ENCODE assay signal across 7 mouse cellular contexts in genomic region chr8:83715031-83715690, GRCm38 (mm10). TPM values are rescaled to one million over a fixed set of nuclear protein-coding genes. Genes with fewer than 3 reads are reported as not detected.
A peak's percentile ranks its signal among the peaks of the same experiment; 100 is the strongest.
DNase-seq lines count a peak whose midpoint lies in the region; ATAC-seq and TF ChIP-seq lines count a peak whose summit lies in the region.

TSS of gene Ddx39 (plus strand) at chr8:83715177.

- H3K9me3 ChIP-seq in embryonic facial prominence, embryonic 10.5 days: no peaks in the 10 kb centered on the region
- H3K9me3 ChIP-seq in intestine, postnatal 0 days (ENCODE audit: control insufficient read depth): no peaks in the 10 kb centered on the region
- no peaks in the 10 kb centered on the region for H3K9me3 ChIP-seq in midbrain, embryonic 12.5 days

- TF ChIP-seq POLR2A in small intestine, adult 2 months (IDR thresholded peaks at IDR 0.05; ENCODE audit: low read depth, low read length): peak; percentile 77

- peak; percentile 15 for TF ChIP-seq CTCF in intestine, postnatal 0 days (IDR thresholded peaks at IDR 0.05; ENCODE audit: low read depth)
- TF ChIP-seq CTCF in small intestine, adult 2 months (IDR thresholded peaks at IDR 0.05; ENCODE audit: extremely low read depth, insufficient read length, insufficient replicate concordance, low read depth, low read length): no peak

- under 1% methylated on average over 63 of the region's 63 CpGs for WGBS in embryonic facial prominence, embryonic 10.5 days
- WGBS in intestine, postnatal 0 days: under 1% methylated on average over 63 of the region's 63 CpGs
- under 1% methylated on average over 61 of the region's 63 CpGs for WGBS in midbrain, embryonic 12.5 days
- under 1% methylated on average over 62 of the region's 63 CpGs for WGBS in small intestine, adult 2 months

- peak within 1 kb of the TSS; percentile 98 for H3K27ac ChIP-seq in embryonic facial prominence, embryonic 10.5 days (replicated peaks)
- H3K27ac ChIP-seq in intestine, postnatal 0 days (ENCODE audit: low read depth, low read length): peak within 1 kb of the TSS; percentile 85
- H3K27ac ChIP-seq in midbrain, embryonic 12.5 days (replicated peaks): peak within 1 kb of the TSS; percentile 89
- H3K27ac ChIP-seq in small intestine, adult 2 months (ENCODE audit: insufficient read depth, low read depth, low read length): peak within 1 kb of the TSS; percentile 71

- H3K27me3 ChIP-seq in embryonic facial prominence, embryonic 10.5 days (replicated peaks; ENCODE audit: low read depth, poor library complexity, severe bottlenecking): no peaks in the 10 kb centered on the region
- no peaks in the 10 kb centered on the region for H3K27me3 ChIP-seq in intestine, postnatal 0 days (replicated peaks; ENCODE audit: control insufficient read depth, insufficient read depth, low read length)
- H3K27me3 ChIP-seq in midbrain, embryonic 12.5 days: 0 out of 2 replicates have a peak, but pooled peaks cover 5% of the 10 kb centered on the region
- no peaks in the 10 kb centered on the region for H3K27me3 ChIP-seq in small intestine, adult 2 months (ENCODE audit: control insufficient read depth, insufficient read depth, low read length)

- ATAC-seq in intestine, postnatal 0 days: peak; percentile 99
- peak; percentile 100 for ATAC-seq in midbrain, embryonic 12.5 days (ENCODE audit: low FRiP score, low read depth)

- H3K4me1 ChIP-seq in embryonic facial prominence, embryonic 10.5 days: peaks cover 15% of the 10 kb centered on the region
- H3K4me1 ChIP-seq in intestine, postnatal 0 days (replicated peaks; ENCODE audit: control insufficient read depth, insufficient read depth, low read length): no peaks in the 10 kb centered on the region
- H3K4me1 ChIP-seq in midbrain, embryonic 12.5 days: peaks cover 18% of the 10 kb centered on the region
- H3K4me1 ChIP-seq in small intestine, adult 2 months (ENCODE audit: control insufficient read depth, insufficient read depth, insufficient read length, low read length): peaks cover 5% of the 10 kb centered on the region; the same call in 1 of the 2 replicates

- peak; percentile 95 for DNase-seq in adrenal gland, postnatal 10 days
- DNase-seq in embryonic facial prominence, embryonic 10.5 days (ENCODE audit: low spot score): peak; percentile 94
- peak; percentile 98 for DNase-seq in gonadal fat pad, adult 2 months (ENCODE audit: low read depth)
- peak; percentile 91 for DNase-seq in left cerebral cortex, postnatal 4 days

- intact Hi-C loops in left cerebral cortex, postnatal 4 days (cut with DNase I): no loop called here

- peak within 1 kb of the TSS; percentile 80 for H3K4me2 ChIP-seq in intestine, postnatal 0 days (replicated peaks; ENCODE audit: low read depth)
- H3K4me2 ChIP-seq in midbrain, embryonic 12.5 days (replicated peaks): peak within 1 kb of the TSS; percentile 97

- peak within 1 kb of the TSS; percentile 85 for H3K4me3 ChIP-seq in embryonic facial prominence, embryonic 10.5 days
- H3K4me3 ChIP-seq in intestine, postnatal 0 days (ENCODE audit: low read depth, low read length): peak within 1 kb of the TSS; percentile 93
- peak within 1 kb of the TSS; percentile 92 for H3K4me3 ChIP-seq in midbrain, embryonic 12.5 days
- H3K4me3 ChIP-seq in small intestine, adult 2 months (ENCODE audit: low read depth, low read length): peak within 1 kb of the TSS; percentile 71

- H3K9ac ChIP-seq in intestine, postnatal 0 days (ENCODE audit: low read depth, low read length): peak within 1 kb of the TSS; percentile 76
- peak within 1 kb of the TSS; percentile 83 for H3K9ac ChIP-seq in midbrain, embryonic 12.5 days (replicated peaks)

- peaks cover 12% of the 10 kb centered on the region for H3K36me3 ChIP-seq in embryonic facial prominence, embryonic 10.5 days (replicated peaks)
- peaks cover 10% of the 10 kb centered on the region for H3K36me3 ChIP-seq in intestine, postnatal 0 days (ENCODE audit: control insufficient read depth, insufficient read depth)
- H3K36me3 ChIP-seq in midbrain, embryonic 12.5 days: peaks cover 13% of the 10 kb centered on the region
- H3K36me3 ChIP-seq in small intestine, adult 2 months (ENCODE audit: control insufficient read depth, insufficient read depth, low read length): peaks cover 7% of the 10 kb centered on the region

RNA-seq across cellular contexts. Expression of gene Ddx39, which starts in this region (rescaled TPM):
- total RNA-seq in adrenal gland, postnatal 10 days (2021): 10 to 100 TPM; 29.4 to 33.7 TPM
- polyA plus RNA-seq in embryonic facial prominence, embryonic 10.5 days (2016; fragmentation: Nextera tagmentation; extraction: Ambion mirVana): 286 and 311 TPM in 2 replicates
- polyA plus RNA-seq in gonadal fat pad, adult 2 months (2012; rRNA removed): 28.2 and 35.7 TPM in 2 replicates
- 69.8 and 75.5 TPM in 2 replicates for polyA plus RNA-seq in intestine, postnatal 0 days (2015; fragmentation: Nextera tagmentation; extraction: Ambion mirVana)
- 10 to 100 TPM; 39.1 to 39.7 TPM for total RNA-seq in left cerebral cortex, postnatal 4 days (2021)
- 184 and 186 TPM in 2 replicates for polyA plus RNA-seq in midbrain, embryonic 12.5 days (2016; fragmentation: Nextera tagmentation; extraction: Ambion mirVana)
- 26.5 and 39.2 TPM in 2 replicates for polyA plus RNA-seq in small intestine, adult 2 months (2012; rRNA removed)

Comparison
In these comparisons a context has a peak if more than half of its experiments do, and no peak if none do; other contexts are left out.
1. Peak in every context shown above with its lines: DNase-seq, ATAC-seq, H3K4me3 ChIP-seq and H3K27ac ChIP-seq.